Mouse (Mus musculus) kidney, adult 18-20 months (tissue): ENCODE measurements around the gene Adamts17.
A peak's percentile ranks its signal among the peaks of the same experiment; 100 is the strongest.

Source experiments
- DNase-seq: peaks from one replicate; pipeline ENCODE4 v3.0.0; 2021

The Adamts17 gene

GRCm38 (mm10) chr7:67036502-67037485 is 197.3 kb downstream of the Adamts17 start:
- no peak for DNase-seq

- no peak for DNase-seq
These were observed 198.4 kb downstream of the Adamts17 start for GRCm38 (mm10) chr7:67037726-67038520.

GRCm38 (mm10) chr7:67039143-67039542 is 199.6 kb downstream of the Adamts17 start:
- DNase-seq = no peak

- peak; percentile 8 for DNase-seq
These were observed 200.3 kb downstream of the Adamts17 start for GRCm38 (mm10) chr7:67039861-67040260.

GRCm38 (mm10) chr7:67041685-67042084 is 202.2 kb downstream of the Adamts17 start:
- DNase-seq = no peak

GRCm38 (mm10) chr7:67044121-67044817 is 204.7 kb downstream of the Adamts17 start:
- no peak for DNase-seq

- DNase-seq = no peak
These were observed 205.7 kb downstream of the Adamts17 start for GRCm38 (mm10) chr7:67045202-67045601.

- DNase-seq = no peak
These were observed 209.7 kb downstream of the Adamts17 start for GRCm38 (mm10) chr7:67049206-67049605.

- DNase-seq = no peak
These were observed 210.9 kb downstream of the Adamts17 start for GRCm38 (mm10) chr7:67050424-67050823.

GRCm38 (mm10) chr7:67051089-67051718 is 211.7 kb downstream of the Adamts17 start:
- DNase-seq = no peak

GRCm38 (mm10) chr7:67054876-67055275 is 215.3 kb downstream of the Adamts17 start:
- no peak for DNase-seq

GRCm38 (mm10) chr7:67055510-67055909 is 216.0 kb downstream of the Adamts17 start:
- no peak for DNase-seq

GRCm38 (mm10) chr7:67061756-67062155 is 222.2 kb downstream of the Adamts17 start:
- peak; percentile 35 for DNase-seq

- DNase-seq = no peak
These were observed 223.0 kb downstream of the Adamts17 start for GRCm38 (mm10) chr7:67062571-67062970.

- DNase-seq = peak; percentile 17
These were observed 225.2 kb downstream of the Adamts17 start for GRCm38 (mm10) chr7:67064627-67065305.

- no peak for DNase-seq
These were observed 226.1 kb downstream of the Adamts17 start for GRCm38 (mm10) chr7:67065631-67066030.

- DNase-seq = no peak
These were observed 232.6 kb downstream of the Adamts17 start for GRCm38 (mm10) chr7:67072015-67072685.

GRCm38 (mm10) chr7:67082751-67083150 is 243.2 kb downstream of the Adamts17 start:
- DNase-seq = no peak

- DNase-seq = no peak
These were observed 248.2 kb downstream of the Adamts17 start for GRCm38 (mm10) chr7:67087759-67088158.

GRCm38 (mm10) chr7:67097096-67097495 is 257.6 kb downstream of the Adamts17 start:
- no peak for DNase-seq

- no peak for DNase-seq
These were observed 262.0 kb downstream of the Adamts17 start for GRCm38 (mm10) chr7:67101418-67101973.
